Mouse (Mus musculus): ENCODE results near the gene Gm20388.

Gene Gm20388

DNA sequence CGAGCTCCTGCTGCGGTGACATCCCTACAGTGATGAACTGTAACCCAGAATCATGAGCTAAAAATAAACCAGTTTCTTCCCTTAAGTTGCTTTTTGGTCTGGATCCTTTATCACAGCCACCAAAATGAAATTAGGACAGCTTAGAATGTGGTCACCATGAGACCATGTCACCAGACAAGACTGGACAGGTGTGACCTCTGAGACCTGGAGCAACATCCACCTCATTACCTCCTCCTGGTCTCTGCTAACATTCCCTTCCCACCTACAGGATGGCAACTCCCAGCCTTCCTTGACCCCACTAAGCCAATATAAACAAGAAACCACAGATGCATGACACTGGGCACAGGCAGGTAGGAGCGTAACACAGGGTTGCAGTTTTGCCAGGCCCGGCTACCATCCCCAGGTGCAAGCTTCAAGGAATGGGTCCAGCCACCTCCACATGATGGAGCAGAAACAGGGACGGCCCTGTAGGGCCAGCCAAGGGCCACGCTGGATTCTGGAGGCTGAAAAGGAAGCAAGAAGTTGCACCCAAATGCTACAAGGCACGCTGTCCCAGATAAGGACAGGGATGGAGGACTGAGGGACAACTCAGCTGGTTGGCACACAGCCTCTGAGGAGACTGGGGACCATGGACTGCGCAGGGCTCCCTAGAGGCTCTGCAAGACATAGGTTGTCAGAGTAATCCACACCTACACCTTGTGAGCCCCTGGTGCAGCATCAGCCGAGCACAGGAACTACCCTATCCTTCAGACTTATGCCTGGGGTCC is 2627.9 kb downstream of the Gm20388 start:
- no peak for DNase-seq

DNA sequence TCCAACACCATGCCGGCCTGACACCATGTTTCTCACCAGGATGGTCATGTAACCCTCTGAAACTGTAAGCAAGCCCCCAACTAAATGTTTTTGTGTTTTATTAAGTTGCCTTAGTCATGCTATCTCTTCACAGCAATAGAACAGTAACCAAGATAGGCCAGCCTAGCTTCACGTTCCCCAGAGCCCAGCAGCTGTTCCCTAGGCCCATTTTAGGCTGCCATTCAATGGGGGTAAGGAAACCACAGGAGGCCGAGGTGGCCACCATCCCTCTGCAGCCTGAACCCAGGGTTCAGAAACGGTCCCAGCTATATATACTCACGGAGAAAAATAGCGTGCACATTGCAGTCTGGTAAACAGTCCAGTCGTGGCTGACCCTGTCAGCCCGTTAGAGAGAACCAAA is 2633.5 kb downstream of the Gm20388 start:
- DNase-seq: no peak

DNA sequence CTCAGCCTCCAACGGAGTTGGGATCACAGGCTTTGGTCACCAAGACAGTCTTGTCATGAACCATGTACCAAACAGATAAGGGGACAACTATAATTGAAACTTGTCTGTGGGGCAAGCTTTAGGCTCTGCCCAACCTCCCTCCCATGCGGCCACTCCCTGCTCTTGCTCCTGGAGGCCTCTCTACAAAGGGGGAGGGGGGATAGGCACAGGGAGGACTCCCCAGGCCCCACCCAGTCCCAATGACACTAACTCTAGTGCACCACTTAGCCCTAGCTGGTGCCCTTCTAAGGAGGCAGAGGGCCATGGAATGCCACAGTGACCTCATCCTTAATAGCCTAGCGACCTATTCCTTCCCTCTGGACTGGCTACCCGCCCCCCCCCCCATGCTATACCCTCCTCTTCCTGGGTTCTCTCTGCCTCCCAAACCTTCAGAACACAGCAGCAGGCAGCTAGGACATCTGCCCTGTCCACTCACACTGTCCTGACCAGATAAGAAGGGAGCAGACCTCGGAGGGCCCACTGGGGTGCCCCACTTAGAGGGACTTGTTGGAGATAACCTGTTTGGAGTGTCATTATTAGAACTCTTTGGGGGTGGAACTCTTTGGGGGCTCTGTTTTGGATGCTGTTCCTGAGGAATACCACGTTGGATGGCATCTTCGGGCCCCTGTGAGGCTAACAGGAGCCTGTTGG is 2635.6 kb downstream of the Gm20388 start:
- DNase-seq: no peak

DNA sequence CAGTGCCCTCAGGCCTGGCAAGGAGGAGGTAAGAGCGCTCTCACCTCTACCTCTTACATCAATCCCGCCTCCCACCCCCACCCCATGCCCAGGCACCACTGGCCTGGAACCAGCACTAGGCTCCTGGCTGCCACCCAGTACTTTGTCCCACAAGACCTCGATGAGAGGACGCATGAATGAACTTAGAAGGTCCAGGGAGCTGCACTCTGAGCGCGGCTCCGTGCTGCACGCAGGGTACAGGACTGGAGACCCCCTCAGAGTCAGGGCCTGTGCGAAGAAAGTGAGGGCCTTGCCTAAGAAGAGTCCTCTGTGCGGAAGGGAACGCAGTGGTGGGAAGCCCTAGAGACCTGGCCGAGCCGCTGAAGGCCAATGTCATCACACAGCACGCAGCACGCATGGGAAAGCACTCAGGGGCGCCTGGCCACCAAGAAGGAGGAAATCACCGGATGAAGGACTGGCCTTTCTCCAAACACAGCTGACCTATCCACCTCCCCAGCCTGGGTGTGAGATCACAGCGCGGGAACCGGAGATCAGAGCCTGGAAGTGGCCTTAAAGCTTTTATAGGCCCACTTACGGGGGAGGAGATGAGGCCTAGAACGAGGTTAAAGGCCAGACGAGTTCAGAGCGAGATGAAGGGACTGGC is 2636.3 kb downstream of the Gm20388 start:
- DNase-seq: peak in 1 of 2 experiments; percentile 7

DNA sequence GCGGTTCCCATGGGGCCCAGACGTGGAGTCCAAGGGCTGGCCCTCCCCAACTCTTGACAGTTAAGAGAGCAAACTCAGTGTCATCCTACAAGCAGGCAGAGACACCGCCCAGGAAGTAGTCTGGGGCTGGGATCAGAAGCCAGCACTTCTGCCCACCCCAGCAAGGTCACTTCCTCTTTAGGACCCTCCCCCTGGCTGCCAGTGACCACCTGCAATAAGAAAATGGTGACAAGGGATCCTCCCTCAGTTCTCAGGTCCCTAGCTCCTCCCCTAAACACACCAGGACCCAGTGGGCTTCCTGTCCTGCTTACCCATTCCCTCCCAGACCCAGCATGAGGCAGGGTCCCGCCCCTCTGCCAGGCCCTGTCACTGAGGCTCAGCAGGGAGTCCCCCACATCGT is 2637.2 kb downstream of the Gm20388 start:
- DNase-seq: peak; percentile 86 to 90

DNA sequence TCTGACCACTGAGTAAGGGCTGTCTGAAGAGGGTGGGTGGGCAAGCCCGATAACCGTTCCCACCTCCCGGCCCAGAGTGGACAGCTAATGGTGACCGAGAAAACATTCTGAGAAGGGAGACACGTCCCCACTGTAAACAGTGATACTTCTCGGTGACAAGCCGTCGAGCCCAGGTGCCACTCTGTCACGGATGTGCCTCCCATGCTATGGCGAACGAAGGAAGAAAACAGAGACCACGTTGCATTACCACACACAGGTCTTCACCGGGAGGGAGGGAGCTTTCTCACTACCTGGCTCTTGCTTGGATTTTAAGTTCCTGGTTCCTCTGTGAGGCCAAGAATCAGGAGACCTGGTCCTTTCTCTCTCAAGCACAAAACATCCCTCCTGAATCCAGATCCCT is 2637.7 kb downstream of the Gm20388 start:
- DNase-seq: no peak

DNA sequence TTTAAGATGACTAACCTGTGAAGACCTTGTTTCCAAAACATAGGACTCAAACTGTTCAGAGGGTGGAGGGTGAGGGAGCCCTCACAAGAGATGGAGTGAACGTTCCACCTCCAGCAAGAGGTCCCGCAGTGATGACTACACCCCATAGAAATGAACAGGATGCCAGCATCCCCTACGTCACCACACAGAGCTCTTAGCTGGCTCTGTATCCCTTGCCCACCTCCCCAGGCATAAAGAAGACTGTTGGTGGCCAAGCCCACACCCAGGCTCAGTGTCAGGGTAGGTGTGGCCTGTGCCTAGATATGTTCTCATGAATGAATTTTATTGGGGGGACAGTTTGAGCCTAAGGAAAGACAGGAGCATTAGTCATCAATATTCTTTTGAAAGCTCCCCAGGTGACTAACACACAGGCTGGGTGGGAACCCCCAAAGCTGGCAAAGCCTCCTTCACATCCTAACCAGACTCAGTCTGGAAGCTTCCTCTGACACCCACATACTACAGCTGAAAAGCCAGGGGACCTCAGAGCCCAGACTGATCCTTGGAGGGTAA is 2638.3 kb downstream of the Gm20388 start:
- no peak for DNase-seq

DNA sequence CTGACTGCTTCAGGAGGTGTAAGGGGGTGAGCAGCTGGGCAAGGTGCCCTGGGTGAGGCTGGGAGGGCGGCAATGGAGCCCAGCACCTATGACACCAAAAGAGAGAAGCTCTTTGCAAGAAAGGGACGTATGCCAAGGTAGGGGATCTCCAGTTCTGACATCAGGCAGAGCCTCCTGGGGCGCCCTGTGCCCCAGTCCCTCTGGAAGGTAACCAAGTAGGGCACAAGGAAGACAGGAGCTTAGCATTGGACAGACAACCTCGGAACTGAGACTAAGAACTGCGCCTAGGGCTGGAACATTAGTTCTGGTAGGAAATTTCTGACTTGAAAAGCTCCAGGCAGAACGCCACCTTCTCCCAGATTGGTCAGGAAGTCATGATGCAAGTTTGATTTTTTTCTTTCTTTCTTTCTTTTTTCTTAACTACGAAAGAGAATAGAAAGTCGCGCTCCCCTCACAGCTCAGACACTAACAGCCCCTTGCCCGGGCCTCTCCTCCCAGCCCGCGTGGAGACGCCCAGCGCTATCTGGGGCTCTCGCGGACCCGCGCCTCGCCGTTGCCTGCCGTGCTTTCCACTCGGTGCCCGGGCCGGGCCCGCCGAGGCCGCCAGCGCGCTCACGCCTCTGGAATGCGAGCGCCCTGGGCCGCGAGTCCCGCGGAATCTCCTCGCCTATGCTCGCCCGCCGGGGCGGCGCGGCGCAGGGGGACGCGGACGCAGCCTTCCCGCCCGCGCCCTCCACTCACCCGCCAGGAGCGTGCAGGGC is 2639.8 kb downstream of the Gm20388 start:
- peak; percentile 58 to 60 for DNase-seq

DNA sequence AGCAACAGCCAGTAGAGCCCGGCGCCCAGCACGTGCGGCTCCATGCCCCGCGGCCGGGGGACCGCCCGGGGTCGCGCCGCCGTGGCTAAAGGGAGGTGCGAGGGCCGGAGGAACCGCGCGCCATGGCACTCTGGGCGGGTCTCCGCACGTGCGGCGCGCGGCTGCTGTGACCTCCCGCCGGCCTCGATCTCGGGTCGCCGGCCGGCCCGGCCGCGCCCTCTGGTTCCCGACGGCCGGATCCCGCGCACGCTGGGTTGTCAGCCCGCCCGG is 2640.3 kb downstream of the Gm20388 start:
- no peak for DNase-seq

DNA sequence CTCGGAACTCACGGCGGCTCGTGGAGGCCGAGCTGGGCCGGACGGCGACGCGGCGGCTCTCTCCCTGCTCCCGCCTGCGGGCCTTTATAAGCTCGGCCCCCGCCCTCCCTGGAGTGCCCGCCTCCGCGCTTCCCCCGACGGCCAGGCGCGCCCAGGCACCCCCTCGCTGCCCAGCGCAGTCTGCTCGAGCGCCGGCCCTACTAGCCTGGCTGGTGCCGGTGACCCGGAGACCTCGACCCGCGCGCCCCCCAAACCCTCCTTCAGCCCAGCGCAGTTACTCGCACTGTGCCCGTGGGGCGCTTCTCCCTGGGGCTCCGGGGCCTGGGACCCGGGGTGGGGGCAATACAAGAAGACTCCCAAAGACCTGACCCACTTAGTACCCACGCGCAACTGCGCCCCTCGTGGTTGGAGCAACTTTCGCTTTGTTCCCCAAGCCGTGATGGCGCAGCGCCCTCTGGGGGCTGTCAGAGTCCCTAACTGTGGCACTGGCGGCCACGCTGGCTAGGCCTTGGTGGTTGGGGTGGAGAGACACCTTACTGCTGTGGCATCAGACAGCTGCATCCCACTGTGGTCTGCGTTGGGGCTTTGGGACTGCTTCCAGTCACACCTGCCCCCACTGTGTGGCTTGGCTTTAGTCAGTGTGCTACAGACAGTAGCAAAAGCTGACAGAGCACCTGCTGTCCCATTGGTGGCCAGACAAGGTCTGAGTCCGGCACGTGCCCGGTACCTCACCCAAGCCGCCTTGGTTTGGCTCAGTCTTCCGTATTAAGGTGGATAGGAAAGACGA is 2640.8 kb downstream of the Gm20388 start, which contains the start of gene Piezo1:
Piezo1 (minus strand) TSS at position 65 of the 787 bp plus-strand sequence.
- DNase-seq: peak; percentile 98

DNA sequence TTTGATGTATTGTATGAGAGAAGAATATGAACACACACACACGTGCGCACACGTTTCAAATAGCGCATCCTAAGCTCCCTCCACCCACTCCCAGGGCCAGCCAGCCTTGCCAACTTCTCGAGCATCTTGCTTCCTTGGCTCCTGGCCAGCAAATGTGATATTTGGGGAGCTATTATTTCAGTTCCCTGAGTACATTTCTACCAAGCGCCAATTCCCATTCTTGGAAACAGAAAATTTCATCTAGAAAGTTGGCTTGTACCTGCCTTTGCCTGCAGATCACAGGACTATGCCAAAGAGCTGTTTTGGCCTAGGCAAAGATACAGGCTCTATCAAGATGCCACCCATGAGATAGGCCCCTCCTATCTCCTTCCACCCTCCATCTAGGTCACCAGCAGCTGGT is 2644.1 kb downstream of the Gm20388 start:
- DNase-seq: no peak

DNA sequence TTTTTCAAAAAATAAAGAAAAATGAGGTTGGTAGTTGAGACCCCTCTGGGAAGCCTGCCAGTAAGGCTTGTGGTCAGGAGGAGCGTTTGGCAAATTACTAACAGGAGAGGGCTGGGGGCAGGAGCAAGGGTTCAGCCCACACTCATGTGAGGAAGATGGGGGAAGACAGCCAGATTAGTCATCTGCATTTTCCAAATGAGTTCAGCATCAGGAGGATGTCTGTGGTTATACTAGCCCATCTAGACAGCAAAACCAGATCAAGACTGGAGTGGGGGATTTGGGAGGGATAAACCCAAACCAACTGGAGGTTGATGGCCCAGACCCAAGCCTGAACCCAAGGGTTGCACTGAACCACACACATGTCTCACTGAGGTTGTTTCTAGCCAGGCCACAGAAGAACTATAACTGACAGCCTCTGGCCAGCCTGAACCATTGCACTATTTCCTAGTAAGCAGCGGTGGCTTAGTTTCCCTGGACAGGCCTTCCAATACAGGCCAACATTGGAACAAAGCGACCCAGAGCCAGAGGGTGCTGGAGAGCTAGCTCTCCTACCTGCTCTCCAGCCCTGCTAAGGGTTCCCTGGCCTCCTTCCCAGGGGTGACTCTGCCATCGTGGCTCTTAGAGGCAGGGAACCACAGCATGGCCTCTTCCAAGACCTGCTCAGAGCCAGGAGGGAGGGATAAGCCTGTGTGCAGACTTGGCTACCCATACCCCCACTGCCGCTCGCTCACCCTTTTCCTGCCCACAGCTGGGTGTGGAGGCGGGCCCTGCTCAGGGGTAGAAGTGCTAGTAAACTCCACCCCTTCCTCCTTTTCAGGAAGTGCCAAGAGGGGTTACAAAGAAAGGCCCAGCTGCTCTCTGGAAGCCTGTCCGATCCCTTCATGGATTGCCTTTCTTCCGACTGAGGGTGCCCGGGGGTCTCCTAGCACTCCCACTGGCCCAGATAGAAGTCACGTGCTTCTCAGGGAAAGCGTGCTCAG is 2645.7 kb downstream of the Gm20388 start:
- peak; percentile 79 to 82 for DNase-seq

DNA sequence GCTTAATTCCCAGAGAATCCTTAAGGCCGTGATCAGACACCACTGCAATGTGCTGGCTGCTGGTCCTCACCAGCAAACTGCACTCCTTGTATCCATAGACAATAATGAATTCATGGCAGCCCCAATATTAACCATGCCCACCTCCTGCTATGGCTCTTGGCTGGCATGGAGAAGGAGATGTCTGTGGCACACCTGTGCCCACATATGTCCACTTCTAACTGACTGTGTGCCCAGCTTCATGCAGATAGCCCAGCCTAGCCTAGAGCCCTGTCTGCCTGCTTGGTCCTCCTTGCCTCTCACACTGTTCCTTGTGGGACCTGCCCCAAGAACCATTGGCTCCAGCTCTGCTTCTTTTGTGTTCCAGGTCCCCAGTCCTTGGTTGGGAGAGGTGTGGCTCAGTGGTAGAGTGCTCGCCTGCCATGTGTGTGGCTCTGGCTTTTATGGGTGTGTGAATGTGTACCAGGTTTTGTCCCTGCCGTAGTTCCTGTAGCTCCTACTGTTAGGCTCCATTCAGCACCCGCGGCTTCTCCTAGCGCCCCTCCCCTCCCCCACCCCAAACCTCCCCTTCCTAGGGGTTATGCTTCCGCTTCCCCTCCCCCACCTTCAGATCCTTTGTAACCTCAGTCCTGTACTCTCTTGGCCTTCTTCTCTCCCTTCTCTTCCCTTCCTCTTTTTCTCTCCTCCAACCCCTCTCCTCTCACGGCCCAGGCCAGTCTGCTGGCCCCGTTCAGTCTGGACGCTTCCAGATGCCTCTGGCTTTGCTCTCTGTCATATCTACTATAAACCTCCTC is 2646.8 kb downstream of the Gm20388 start:
- no peak for DNase-seq

DNA sequence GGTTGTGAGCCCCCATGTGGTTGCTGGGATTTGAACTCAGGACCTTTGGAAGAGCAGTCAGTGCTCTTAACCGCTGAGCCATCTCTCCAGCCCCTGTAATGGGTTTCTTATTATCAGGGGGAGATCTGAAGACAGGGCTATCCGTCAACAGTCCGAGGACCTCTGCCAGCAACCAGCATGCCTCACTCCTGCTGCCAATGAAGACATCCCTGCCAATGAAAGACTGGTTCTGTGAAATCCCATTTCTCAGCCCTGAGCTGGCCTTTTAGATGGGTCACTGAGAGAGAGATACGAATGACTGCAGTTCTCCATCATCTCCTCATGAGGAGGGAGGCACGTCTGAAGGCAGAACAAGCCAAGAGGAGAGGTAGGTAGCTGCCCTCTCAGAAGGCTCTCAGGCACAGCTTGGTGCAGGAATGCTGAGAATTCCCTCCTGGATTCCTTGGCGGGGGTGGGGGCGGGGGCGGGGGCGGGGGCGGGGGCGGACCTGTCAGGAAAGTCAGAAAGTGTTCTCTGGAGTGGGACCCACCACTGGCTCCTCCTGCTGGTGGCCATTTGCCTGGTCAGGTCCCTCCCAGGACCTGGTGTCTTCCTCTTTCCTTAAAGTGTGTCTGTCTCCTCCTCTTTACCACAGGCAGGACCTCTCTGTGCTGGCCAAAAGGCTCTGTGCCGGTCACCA is 2648.2 kb downstream of the Gm20388 start:
- no peak for DNase-seq

DNA sequence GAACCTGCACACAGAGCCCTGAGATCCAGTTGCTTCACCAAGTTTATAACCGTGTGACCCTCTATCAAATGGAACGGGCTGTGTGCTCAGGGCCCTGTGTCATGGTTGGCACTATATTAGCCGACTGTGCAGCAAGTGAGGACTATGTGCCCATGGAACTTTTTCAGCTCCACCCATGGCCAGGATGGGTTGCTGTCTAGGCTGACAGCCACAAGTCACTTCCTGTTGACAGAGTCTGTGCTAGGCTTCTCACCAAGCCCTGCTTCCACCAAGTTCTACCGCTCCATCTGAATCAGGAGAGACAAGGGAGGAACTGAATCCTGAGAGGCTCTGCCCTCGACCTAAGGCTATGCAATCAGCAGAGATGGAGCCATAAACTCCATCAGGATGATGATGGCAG is 2650.6 kb downstream of the Gm20388 start:
- DNase-seq: no peak

DNA sequence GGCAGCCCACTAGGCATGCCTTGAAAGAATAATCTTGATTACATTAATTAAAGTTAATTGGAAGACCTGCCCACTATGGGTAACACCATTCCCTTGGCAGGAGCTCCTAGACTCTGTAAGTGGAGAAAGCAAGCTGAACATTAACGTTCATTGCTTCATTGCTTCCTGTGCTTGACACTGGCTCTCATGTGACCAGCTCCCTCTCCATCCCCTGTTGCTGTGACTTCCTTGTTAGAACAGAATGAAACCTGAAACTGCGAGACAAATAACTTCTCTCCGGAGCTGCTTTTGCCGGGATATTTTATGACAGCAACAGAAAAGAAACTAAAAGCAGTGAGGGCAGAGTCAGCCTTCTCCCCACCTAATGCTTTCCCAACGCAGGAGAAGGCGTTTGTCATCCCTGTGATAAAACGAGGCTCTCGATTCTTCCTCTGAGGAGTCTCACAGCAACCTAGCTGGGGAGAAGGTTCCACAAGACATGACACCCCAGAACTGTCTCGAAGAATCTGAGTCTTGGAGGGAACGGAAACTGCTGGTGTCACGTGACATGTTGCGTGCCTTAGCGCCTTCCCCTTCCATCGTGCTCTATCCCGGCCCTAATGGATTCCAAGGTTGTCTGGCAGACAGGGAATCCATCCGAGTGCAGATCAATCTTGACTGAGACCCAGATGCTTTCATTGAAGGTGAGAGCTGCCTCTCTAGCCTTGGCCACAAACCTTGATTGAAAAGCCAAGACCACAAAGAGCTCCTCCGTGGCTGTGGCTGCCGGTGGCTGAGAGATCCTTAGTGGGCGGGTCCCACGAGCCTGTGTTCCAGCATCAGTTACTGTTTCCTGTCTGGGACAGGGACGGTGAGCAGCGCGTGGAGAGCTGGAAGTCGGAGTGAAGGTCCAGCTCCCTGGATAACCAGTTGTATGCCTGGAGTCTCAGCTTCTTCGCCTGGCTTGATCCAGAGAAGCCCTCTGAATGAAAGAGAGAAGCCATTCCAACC is 2654.0 kb downstream of the Gm20388 start:
- DNase-seq: no peak

DNA sequence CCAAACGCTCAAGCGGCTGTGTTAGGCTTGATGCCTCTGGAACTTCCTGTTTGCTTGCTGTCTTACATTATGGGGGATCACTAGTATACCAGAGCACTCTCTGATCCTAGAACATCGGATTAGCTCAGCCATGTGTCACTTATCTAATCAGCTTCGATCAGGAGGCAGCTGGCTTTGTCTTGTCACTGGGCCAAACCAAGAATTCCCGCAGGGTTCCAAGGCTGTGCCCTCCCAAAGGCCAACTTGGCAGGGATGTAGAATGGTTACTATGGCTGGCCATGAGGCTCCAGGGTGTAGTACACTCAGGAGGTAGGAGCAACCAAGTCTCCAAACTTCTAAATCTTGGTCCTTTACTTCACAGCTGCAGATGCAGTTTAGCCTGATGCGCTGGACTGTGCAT is 2656.1 kb downstream of the Gm20388 start:
- DNase-seq: no peak

All from B cell, adult 2 months (primary cell).